Mouse (Mus musculus) heart, postnatal 14 days (tissue): ENCODE results near the gene 9930021J03Rik. TPM values are rescaled to one million over a fixed set of nuclear protein-coding genes. Genes with fewer than 3 reads are reported as not detected.

Experiments used
- DNase-seq, 2 experiments: peaks; one replicate each; pipeline ENCODE4 v3.0.0; 2021 to 2022
- intact Hi-C: fragments of 180-260 bp; cut with DNase I; formaldehyde crosslinking; loops from one replicate; pipeline ENCODE4 v1.15.1; 2025
- total RNA-seq, 2 experiments: library from RNA; stranded (reverse); gene quantifications; 2 replicates each; pipeline ENCODE4 v1.2.3; 2021

9930021J03Rik gene
- total RNA-seq, 2 experiments from 2014 or later, result 12.2 to 13.3 TPM

DNA sequence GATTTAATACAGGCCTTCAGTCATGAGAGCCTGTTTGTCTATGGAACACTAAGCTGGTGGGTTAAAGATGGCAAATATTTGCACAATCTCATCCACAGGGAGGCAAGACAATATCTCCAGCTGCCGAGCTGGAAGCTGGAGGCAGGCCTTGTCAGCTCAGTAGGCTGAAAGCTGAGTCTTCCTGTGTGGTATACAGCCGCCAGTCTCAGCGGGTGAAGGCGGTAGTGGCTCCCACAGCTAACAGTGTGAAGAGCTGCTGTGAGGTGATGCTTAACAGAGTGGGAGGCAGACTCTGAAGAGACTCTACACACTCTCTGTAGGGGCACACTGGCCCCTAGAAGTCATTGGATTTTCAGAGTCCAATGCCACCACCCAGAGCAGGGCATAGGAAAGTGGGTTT lies 104.1 kb downstream of the 9930021J03Rik start:
- intact Hi-C loops, result no loop called here
- no peak for DNase-seq

DNA sequence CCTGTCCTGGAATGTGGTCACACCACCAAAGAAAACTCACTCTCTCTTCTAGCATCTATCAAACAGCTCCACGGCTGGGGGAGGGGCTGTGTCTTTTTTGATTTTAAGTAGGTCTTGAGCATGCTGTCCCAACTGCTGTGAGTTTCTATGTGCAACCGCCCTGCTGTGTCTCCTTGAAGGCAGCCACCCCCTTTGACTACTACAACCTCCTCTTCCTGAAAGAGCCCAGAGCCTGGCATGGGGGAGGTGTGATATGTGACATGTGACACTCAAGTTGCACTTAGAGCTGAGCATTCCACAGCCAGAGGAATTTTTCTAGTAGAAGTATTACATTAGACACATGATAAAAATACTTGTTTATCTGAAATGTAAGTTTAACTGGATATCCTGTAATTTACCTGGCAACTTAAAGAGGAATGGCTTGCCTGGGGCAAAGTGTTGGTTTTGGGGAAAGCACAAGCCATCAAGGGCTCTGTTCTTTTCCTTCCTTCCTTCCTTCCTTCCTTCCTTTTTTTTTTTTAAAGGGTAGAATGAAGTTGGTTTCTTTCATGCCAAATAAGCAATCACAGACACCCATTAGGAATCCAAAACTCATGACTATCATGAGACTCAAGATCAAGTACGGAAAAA lies 108.4 kb downstream of the 9930021J03Rik start, which contains the start of gene Mlana:
Mlana (plus strand) TSS at position 580 of the 630 bp plus-strand sequence.
- no peak for DNase-seq
- intact Hi-C loops, result no loop called here

DNA sequence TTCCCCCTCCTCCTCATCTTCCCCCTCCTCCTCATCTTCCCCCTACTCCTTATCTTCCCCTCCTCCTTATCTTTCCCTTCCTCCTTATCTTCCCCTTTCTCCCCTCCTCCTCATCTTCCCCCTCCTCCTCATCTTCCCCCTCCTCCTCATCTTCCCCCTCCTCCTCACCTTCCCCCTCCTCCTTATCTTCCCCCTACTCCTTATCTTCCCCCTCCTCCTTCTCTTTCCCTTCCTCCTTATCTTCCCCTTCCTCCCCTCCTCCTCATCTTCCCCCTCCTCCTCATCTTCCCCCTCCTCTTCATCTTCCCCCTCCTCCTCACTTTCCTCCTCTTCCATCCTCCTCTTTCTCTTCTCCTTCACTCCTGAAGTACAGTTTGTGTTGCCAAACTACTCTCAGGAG lies 108.9 kb downstream of the 9930021J03Rik start:
- intact Hi-C loops, result no loop called here
- no peak for DNase-seq

DNA sequence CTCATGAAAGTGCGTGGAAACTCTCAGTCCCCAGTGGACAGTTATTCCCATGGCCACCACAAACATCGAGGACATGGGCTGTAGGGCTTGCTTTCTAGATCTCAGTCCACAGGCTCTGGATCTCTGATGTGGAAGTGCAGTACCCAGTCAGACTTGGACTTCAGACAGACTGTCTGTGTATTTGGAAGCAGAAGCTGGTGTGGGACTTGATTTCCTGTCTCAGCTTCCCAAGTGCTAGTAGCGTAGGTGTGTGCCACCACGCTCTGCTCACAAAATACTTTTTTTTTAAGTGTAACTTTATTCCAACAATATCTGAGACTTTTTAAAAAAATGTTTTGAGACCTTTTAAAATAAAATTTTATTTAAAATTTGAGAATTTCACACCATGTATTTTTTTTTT lies 109.5 kb downstream of the 9930021J03Rik start:
- no peak for DNase-seq
- intact Hi-C loops, result no loop called here

DNA sequence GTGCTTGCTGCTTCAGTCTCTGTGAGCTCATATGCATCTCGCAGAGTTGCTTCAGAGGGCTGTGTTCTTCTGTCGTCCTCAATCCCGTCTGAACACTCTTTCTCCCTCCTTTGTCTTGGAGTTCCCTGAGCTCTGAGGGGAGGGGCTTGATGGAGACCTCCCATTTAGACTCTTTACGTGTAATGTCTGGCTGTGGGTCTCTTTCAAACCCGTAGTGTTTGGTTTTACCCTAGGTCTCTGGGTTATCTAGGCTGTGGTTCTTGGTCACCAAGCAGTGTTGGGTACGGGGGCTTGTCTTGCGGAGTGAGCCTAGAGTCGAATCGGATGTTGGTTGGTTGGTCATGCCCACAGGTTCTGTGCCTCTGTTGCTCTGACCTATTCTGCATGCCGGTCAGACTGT lies 110.7 kb downstream of the 9930021J03Rik start:
- no peak for DNase-seq
- intact Hi-C loops, result no loop called here

DNA sequence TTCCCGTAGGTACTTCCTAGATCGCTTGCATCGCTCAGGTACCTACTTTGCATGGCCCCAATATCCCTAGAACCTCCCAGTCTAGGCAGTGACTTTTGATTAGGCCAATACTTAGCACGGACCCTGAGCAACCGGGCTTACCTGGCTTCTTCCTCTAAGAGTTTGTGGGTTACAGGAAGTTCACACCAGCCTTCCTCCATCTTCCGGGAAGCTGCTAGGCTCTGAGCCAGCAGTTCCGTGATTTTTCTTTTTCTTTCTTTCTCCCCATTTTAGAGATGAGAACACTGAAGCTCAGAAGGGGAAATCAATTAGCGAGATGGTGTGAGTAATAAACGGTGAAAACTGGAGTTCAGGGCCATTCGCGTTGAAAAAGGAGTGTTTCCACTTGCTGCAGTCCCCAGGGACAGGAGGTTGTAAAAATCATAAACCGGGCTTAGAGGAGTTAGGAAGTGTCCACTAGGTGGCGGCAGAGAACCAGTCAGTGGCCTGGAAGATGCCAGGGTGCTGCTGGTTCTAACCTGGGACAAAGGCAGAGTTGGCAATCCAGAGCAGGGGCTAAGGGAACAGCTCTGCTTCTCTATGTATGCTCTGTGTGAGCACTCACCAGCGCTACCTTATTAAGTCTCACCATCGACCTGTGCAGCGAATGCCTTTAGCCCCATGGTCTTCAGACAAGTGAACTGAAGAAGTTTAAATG lies 121.8 kb downstream of the 9930021J03Rik start:
- intact Hi-C loops, result loop anchor here (2.0 kb wide), 2 partner anchors 137 to 295 kb away; no protein-coding TSS in a partner anchor
- peak; percentile 72 to 84 for DNase-seq

DNA sequence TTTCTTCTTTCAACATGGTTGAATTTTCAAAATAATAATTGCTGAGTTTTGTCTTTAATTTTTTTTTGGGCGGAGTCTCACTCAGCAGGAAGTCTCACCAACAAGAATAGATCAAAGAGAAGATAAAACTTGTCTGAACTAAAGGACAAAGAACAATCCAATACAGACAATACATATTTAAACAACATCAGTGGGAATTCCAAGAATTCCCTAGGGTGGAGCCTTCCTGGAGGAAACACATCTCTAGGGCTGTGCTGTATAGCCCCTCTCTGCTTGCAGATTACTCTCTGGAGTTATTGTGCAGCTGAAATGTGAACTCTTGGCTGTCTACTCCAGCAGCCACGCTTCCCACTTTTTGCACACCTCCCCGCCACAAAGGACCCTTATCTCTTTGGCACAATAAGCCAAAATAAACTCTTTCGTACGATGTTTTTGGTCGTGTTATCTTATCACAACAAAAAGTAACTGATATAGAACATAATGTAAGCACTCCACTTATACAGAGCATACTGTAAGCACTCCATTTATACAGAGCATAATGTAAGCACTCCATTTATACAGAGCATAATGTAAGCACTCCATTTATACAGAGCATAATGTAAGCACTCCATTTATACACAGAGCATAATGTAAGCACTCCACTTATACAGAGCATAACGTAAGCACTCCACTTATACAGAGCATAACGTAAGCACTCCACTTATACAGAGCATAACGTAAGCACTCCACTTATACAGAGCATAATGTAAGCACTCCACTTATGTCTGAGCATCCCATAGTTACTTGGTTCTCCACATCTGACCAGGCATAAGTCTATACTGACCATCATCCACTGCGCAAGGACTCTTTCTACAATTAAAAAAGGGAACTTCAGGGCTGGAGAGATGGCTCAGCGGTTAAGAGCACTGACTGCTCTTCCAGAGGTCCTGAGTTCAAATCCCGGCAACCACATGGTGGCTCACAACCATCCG lies 125.3 kb downstream of the 9930021J03Rik start:
- DNase-seq, result no peak
- intact Hi-C loops, result no loop called here

DNA sequence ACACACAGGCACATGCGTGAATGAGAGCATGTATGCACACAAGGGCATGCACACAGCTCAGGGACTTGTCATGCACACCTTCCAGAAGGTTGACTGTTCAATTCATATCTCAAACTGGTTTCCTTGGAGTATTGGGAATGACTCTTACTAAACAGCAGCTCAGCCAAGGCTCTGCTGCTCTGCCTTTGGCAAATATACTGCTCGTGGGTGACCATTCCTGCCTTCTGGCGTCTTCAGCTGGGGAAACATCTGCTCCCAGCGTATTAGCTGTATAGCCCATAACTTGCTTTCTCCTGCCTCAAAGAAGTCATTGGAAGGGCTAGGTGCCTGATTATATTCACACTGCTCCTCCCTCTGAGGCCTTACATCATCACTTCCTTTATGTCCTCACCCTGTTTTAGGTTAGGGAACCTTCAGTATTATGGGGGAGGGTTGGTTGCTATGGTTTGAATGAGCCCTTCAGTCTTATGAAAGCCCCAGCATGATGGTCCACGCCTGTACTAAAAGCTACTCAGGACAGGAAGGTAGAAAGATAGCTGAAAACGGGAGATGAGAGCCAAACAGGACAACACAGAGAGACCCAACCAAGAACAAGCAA lies 127.5 kb downstream of the 9930021J03Rik start:
- intact Hi-C loops, result no loop called here
- DNase-seq, result no peak

DNA sequence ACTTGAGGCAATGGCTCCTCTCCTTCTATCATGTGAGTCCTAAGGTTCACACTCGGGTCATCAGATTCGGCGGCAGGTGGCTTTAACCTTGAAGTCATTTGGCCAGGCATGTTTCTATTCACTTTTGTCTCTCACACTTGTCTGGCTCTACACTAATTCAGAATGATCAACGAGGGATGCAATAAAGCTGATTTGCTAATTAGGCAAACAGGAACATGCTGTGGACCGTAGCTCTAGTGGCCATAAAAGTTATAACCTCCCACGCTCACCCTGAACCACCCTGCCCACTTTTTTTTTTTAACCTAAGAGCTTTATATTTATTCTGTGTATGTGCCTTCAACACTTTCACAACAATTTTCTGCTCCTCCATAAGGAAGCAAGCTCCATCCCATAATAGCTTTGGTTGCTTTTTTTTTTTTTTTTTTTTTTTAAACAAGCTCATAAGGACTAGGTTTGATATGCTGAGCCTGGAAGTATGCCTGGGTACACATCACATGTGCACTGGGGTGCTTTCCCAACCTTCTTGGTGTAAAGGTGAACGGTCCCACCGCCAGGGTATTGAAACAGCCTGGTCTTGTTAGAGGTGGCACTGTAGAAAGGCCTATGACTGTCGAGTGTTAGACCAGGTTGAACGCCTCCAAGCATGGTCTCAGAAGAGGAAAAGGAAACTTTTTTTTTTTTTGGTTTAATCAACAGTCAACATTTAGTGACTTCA lies 129.2 kb downstream of the 9930021J03Rik start:
- intact Hi-C loops, result no loop called here
- DNase-seq, result no peak

DNA sequence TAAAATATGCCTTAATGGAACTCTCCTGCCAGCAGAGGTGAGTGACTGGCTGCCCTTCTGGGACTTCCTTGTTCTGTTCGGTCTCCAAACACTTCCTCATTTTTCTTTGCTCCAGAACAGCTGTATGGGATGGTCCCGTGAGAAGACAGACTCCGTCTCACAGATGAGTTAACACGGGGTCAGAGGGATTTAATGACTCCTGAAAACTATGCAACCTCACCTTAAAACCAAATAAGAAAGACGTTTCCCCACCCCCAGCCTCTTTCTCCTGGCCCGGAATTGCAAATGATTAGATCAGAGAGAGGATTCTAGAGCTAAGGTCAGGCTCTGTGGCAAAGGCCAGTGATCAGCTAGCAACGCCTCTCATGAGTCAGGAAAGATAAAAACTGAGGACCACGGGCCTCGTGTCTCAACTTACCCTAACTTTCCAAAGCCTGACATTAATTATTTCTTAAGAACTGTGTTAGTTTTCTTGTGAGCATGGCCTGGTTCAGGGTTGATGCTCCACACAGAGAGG lies 130.2 kb downstream of the 9930021J03Rik start:
- intact Hi-C loops, result no loop called here
- no peak for DNase-seq

DNA sequence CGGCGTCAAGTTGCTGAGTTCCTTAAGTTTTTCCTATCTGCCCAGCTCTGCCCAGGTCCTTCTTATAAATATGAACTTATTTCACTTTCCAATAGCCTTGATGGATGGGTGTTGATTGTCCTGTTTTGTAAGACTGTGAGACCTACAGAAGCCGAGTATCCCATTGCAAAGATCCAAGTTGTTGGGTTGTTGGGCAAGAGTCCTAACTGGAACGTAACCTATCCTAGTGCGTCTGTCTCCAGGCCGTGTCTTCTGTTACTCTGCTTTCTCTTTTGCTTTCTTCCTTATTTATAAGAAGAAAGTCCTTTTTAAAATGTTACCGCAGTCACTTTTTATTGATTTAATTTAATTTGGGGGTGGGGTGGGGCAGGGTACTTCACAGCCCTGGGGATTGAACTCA lies 130.8 kb downstream of the 9930021J03Rik start:
- intact Hi-C loops, result no loop called here
- no peak for DNase-seq

DNA sequence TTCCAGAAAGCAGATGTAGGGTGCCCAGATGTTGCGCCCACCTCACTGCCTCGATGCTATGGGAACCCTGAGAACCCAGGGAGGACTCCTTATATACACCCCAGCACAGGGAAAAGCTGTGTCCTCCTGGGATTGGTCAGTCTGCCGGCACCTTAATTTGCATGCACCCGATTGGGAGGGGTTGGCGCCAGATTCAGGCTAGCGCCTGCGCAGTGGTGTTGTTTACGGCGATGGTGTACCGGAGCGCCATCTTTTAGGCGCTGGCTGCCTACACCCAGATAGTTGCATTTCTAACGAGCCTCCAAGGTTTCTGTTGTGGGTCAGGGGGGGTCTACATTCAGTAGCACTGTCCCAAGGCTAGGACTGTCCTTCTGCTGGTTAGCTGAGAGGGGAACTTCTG lies 133.1 kb downstream of the 9930021J03Rik start:
- no peak for DNase-seq
- intact Hi-C loops, result no loop called here

DNA sequence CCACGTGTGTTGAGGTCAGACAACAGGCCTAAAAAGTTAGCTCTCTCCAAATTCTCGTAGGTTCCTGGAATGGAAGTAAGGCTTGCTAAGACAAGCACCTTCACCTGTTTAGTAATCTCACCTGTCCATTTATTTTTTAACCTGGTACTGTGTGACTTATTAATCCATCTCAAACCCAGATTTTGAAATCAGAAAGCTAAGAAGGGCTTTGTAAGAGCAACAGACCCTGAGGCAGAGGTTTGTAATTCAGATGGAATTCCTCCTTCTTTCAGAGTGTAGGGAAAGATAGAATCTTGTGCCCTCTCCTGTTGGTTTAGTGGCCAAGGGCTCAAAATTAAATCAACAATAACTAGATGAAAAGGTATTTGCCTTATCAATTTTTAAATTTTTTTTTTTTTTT lies 134.6 kb downstream of the 9930021J03Rik start:
- no peak for DNase-seq
- intact Hi-C loops, result no loop called here

DNA sequence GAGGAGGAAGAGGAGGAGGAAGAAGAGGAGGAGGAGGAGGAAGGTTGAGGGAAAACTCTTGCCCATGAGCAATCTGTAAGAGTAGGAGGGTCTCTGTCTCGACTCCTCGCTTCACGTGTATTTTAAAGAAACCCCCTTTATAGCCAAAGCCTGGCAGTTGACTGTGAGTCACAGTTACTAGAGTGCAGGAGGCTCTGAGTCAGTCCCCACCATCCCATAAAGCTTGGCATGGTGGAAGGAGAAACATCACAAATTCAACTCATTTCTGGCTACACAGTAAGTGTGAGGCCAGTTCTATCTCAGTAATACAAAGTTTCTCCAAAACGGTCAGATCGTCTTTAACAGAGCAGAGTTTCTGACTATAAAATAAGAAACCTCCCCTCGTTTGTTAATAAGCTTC lies 135.5 kb downstream of the 9930021J03Rik start:
- intact Hi-C loops, result no loop called here
- DNase-seq, result no peak

DNA sequence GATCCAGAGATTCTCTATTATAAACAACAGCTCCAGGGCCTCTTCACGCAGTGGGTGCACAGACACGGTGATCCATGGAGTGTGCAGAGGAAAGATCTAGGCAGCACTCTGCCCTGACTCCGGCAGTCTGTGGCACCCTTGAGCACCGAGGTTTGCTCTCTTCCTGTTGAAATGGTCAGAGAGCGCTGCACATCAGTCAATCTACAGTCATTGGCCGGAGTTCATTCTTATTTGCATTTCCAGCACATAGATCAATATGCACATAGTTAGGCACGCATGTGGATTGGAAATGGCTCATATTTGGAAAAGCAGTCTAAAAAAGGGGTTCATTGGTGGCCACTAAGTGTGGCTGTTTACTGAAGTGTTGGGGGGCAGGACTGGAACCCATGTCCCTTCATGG lies 137.7 kb downstream of the 9930021J03Rik start:
- intact Hi-C loops, result no loop called here
- no peak for DNase-seq

DNA sequence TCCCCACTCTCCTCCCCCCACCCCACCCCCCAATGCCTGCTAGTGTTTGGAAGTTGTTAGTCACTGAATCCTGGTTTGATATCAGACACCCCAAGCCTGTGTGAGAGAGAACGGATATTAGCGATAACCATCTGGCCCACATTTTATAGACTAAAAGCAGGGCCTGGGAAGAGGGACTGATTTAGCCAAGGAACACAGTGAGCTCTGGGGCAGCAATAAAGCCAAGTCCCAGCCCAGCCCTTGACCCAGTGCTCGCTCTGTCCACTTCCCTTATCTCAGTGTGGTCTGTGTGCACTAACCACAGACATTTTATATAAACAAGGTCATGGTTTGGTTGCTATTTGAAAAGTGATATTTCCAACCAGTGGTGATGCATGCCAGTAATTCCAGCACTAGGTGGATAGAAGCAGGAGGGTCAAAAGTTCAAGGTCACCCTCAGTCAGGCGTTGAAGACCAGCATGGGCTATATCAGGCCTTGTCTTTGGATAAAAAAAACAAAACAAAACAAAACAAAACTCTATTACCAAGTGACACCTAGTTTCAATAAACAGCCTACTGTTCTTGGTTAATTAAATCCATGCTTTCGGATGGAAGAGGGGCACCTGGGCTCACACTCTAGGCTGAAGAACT lies 138.7 kb downstream of the 9930021J03Rik start:
- intact Hi-C loops, result no loop called here
- DNase-seq, result no peak

DNA sequence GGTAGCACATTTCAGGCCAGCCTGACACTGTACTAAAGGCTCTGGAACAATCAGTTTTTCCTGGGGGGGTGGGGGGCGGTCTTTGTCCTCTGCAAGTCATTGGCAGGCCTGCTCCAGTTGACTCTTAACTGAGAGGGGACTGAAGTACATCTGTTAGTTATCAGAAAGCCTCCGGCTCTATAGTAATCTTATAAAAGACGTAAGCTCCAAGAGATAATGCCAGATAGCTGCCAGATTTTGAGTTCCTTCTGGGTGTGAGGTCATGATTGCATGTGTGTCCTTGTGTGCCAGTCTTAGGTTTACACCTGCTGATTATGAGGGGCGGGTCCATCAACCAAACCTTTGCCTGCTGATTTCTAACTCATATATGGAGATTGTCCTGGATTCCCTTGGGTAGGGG lies 139.6 kb downstream of the 9930021J03Rik start:
- no peak for DNase-seq
- intact Hi-C loops, result no loop called here

DNA sequence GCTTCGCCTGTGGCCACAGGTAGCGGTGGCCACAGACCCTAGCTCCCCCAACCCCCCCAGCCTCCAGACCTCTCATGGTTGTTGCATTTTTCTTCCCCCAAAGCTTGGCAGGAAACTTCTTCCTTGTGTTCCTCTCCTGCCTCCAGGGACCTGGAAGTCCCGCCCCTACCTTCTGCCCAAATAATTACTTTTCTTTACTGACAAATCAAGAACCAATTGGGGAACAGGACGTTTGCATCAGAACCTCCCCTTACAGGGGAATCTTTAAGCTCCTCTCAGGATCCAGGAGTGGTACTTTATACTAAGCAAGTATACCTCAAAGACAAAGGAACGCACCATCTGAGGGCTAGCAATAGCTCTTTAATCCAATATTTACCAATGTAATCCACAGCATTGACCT lies 140.9 kb downstream of the 9930021J03Rik start:
- intact Hi-C loops, result no loop called here
- DNase-seq, result no peak
